Mouse (Mus musculus) forebrain, postnatal 0 days (tissue): ENCODE data around the gene Irf8. TPM values are rescaled to one million over a fixed set of nuclear protein-coding genes. Genes with fewer than 3 reads are reported as not detected.
"Not testable (repeated sequence)": the region's sequence is repeated elsewhere in the genome, so short reads cannot be mapped to it uniquely, and the experiment has no call there.

ENCODE experiments used
- ATAC-seq: fragments of 200-750 bp; cut with Nextera tagmentation; 2 replicates; pipeline ENCODE4 v1.8.0; 2017; ENCODE audit warnings: mild to moderate bottlenecking, moderate library complexity
- DNase-seq: peaks from one replicate; pipeline ENCODE4 v3.0.0-alpha.2; 2015
- H3K27ac ChIP-seq: fragments of 300-500 bp; sonication (generic); 2 replicates; pipeline ENCODE4 v1.5.1; 2014; ENCODE audit warnings: low read depth, mild to moderate bottlenecking, antibody characterized with exemption, low read length, moderate library complexity, mixed read lengths
- H3K27me3 ChIP-seq: fragments of 300-500 bp; sonication (generic); 2 replicates; pipeline ENCODE4 v1.6.1; 2014; ENCODE audit warnings: mild to moderate bottlenecking, low read length, mixed read lengths; ENCODE audit not compliant: insufficient read depth
- H3K36me3 ChIP-seq: fragments of 300-500 bp; sonication (generic); 2 replicates; pipeline ENCODE4 v1.6.1; 2014; ENCODE audit warnings: mild to moderate bottlenecking, moderate library complexity; ENCODE audit not compliant: insufficient read depth
- H3K4me1 ChIP-seq: fragments of 300-500 bp; sonication (generic); 2 replicates; pipeline ENCODE4 v1.6.1; 2014; ENCODE audit warnings: antibody characterized with exemption; ENCODE audit not compliant: insufficient read depth
- H3K4me2 ChIP-seq: fragments of 300-500 bp; sonication (generic); 2 replicates; pipeline ENCODE4 v1.6.1; 2014; ENCODE audit warnings: low read depth, mild to moderate bottlenecking, moderate library complexity
- H3K4me3 ChIP-seq: fragments of 300-500 bp; sonication (generic); 2 replicates; pipeline ENCODE4 v1.5.1; 2014; ENCODE audit warnings: low read depth, low read length, mixed read lengths
- H3K9ac ChIP-seq: fragments of 300-500 bp; sonication (generic); 2 replicates; pipeline ENCODE4 v1.6.1; 2014; ENCODE audit warnings: mild to moderate bottlenecking
- H3K9me3 ChIP-seq: fragments of 300-500 bp; sonication (generic); 2 replicates; pipeline ENCODE4 v1.6.1; 2016; ENCODE audit warnings: low read length
- CTCF ChIP-seq: sonication (generic); IDR thresholded peaks from 2 replicates; pipeline ENCODE4 v1.5.1; 2016; ENCODE audit warnings: antibody characterized with exemption, control low read depth, low read depth
- WGBS: fragments of 180-500 bp; shearing (Covaris S2); extraction: QIAGEN DNeasy Blood & Tissue Kit; methylation state at CpG from one replicate; pipeline ENCODE4 v1.1.7; 2014; 5-methylcytosine and 5-hydroxymethylcytosine counted together
- polyA plus RNA-seq: library from polyadenylated mRNA; unstranded; fragments of >200 nt; fragmentation: Nextera tagmentation; extraction: Ambion mirVana; gene quantifications from 2 replicates; pipeline ENCODE4 v1.2.1, GENCODE M21; 2015
- total RNA-seq: library from RNA; depleted of rRNA; stranded (reverse); fragments of >200 nt; gene quantifications from 2 replicates; pipeline ENCODE4 v1.2.3, GENCODE M21; 2014; rRNA removed

Gene Irf8
- total and polyA plus RNA-seq, 2 experiments from 2014 or later: 3.3 to 5.8 TPM

- Histone ChIP-seq H3K27ac (no peak overlapping the region), H3K9ac (no peak overlapping the region), H3K4me3 (no peak overlapping the region), H3K36me3 (no peaks in the 10 kb centered on the region), H3K4me2 (no peak overlapping the region), H3K4me1 (no peaks in the 10 kb centered on the region), H3K9me3 (no peaks in the 10 kb centered on the region), H3K27me3 (peaks cover 3% of the 10 kb centered on the region; the same call in 1 of the 2 replicates)
- DNase-seq (no peak), ATAC-seq (no peak)
- no peak for TF ChIP-seq CTCF
- WGBS: 81% methylated on average over 9 of the region's 9 CpGs
These were observed 61.0 kb downstream of the Irf8 start for GRCm38 (mm10) chr8:120797019-120797727.

DNA sequence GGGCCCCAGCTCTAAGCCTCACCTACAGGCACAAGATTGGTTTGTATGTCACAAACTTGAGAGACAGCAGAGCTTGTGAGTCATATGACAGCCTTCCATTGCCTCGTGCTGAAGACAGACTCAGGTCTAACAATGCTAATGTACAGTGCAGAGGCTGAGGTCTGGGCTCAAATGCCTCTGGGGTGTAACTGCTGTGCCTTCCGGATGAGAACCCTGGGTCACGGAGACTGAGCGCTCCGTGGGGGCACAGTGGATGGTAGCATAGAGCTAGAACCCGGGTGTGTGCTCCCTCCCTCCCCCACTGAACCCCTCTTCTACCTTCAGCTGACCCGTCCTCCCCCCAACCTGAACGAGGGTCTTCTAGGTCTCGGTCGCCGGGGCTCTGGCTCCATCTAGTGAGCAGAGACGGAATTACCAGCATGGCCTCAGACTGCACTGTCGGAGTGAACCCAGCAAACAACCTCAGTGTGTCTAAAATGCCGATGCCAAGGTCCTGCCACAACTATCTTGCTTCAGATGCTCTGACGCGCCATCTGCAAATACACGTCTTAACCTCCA, 64.2 kb downstream of the Irf8 start:
- Histone ChIP-seq H3K9me3 (no peaks in the 10 kb centered on the region), H3K4me3 (no peak overlapping the region), H3K9ac (no peak overlapping the region), H3K36me3 (no peaks in the 10 kb centered on the region), H3K27ac (no peak overlapping the region), H3K4me2 (peak overlapping the region; percentile 8; the same call in 1 of the 2 replicates), H3K4me1 (no peaks in the 10 kb centered on the region), H3K27me3 (peaks cover 3% of the 10 kb centered on the region; the same call in 1 of the 2 replicates)
- TF ChIP-seq CTCF: peak; percentile 94
- peak; percentile 74 for DNase-seq
- 6% methylated on average over 17 of the region's 17 CpGs for WGBS
- ATAC-seq: peak; percentile 75

GRCm38 (mm10) chr8:120803661-120804375, 67.7 kb downstream of the Irf8 start:
- WGBS: 48% methylated on average over 6 of the region's 6 CpGs
- ATAC-seq: not testable (repeated sequence)

GRCm38 (mm10) chr8:120804741-120805140, 68.6 kb downstream of the Irf8 start:
- H3K4me2 ChIP-seq: no peak overlapping the region
- WGBS: 69% methylated on average over 3 of the region's 3 CpGs

More at GRCm38 (mm10) chr8:120803661-120804375, 67.7 kb downstream of the Irf8 start:
- not testable (repeated sequence) for H3K4me2 ChIP-seq, H3K4me1 ChIP-seq, H3K4me3 ChIP-seq, H3K9ac ChIP-seq, H3K36me3 ChIP-seq, H3K27ac ChIP-seq, H3K9me3 ChIP-seq, DNase-seq, H3K27me3 ChIP-seq

More at GRCm38 (mm10) chr8:120804741-120805140, 68.6 kb downstream of the Irf8 start:
- Histone ChIP-seq H3K36me3 (no peaks in the 10 kb centered on the region), H3K27ac (no peak overlapping the region), H3K9ac (no peak overlapping the region), H3K9me3 (no peaks in the 10 kb centered on the region), H3K4me1 (no peaks in the 10 kb centered on the region), H3K4me3 (no peak overlapping the region), H3K27me3 (peaks cover 3% of the 10 kb centered on the region; the same call in 1 of the 2 replicates)
- no peak for TF ChIP-seq CTCF
- no peak for ATAC-seq
- DNase-seq: no peak

Other genes starting within 250 kb of the Irf8 start
- gene Gins2, start 147.1 kb upstream of the Irf8 start, total RNA-seq: 2.6 and 5.3 TPM in 2 replicates
- 9.6 and 10.7 TPM in 2 replicates for gene Gins2, start 147.1 kb upstream of the Irf8 start, polyA plus RNA-seq
- 18.5 and 25.9 TPM in 2 replicates for gene 1190005I06Rik, start 88.7 kb upstream of the Irf8 start, total RNA-seq
- 21.7 and 22.7 TPM in 2 replicates for gene 1190005I06Rik, start 88.7 kb upstream of the Irf8 start, polyA plus RNA-seq
- gene Gm27021, start 68.3 kb upstream of the Irf8 start, total RNA-seq: 7.0 and 9.2 TPM in 2 replicates
- gene Gm27021, start 68.3 kb upstream of the Irf8 start, polyA plus RNA-seq: 12.4 and 14.8 TPM in 2 replicates
- gene Cox4i1, start 68.1 kb upstream of the Irf8 start, total RNA-seq: 436 and 703 TPM in 2 replicates
- gene Cox4i1, start 68.1 kb upstream of the Irf8 start, polyA plus RNA-seq: 1,351 and 1,499 TPM in 2 replicates
- 29.1 and 43.7 TPM in 2 replicates for gene Emc8, start 67.8 kb upstream of the Irf8 start, total RNA-seq
- gene Emc8, start 67.8 kb upstream of the Irf8 start, polyA plus RNA-seq: 104 and 113 TPM in 2 replicates